Mouse (Mus musculus) 416B (cell line): ENCODE measurements around the gene Crhbp.

Source experiments
- DNase-seq: peaks from one replicate; pipeline ENCODE4 v3.0.0; 2011; ENCODE audit warnings: low read depth

The Crhbp gene

DNA sequence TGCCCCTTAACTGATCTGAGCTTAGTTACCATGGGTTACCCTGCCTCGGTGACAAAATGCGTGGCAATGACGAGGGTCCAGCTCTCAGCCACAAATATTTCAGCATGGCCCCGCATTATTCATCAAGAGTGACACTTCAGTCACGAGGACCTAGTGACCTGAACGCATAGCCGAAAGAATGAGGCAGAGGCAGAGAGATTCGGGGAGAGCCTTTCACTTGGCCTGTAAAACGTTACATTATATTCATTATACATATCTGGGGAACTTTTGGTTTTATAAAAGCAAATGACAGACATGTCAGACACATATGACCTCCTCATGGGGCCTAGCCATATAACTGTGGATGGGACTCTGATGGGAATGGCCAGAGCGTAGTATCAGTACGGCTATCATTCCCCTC lies at the start of gene Crhbp:
Crhbp (minus strand) TSS at position 101 of the 400 bp plus-strand sequence.
- no peak for DNase-seq

DNA sequence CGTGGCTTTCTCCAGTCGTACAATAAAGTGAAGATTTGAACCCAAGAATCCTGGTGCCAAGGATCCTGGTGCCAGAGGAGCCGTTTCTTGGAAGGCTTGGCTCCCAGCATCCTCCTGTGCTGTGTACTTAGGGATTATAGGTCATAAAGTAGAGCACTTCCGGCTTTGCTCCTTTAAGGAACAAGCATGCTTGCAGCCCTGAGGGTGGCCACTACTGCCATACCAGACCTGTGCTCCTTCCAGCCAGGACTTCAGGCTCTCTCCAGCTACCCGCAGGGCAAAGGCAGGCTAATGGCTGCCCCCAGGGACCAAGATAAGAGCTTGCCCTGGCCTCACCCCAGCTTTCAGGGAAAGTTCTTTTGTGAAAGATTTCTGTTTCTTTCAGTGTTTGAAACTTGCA lies 48.6 kb upstream of the Crhbp start:
- no peak for DNase-seq

DNA sequence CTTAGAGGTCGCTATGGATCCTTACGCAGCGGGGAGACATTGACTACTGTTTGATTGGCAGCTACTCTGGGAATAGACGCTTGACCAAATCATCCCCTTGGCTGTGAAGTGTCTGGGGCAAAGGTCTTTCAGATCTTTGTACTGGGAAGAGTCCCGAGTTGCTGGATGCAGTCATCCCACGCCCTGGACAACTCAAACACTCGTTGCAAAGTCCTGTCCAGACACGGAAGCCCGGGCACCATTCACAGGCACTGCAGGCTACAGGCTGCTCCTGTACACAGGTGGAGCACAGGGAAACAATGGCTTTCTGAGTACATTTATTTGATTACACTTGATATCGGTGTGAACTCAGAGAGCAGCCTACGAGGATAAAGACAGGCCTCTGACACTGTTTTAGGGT lies 46.6 kb upstream of the Crhbp start:
- no peak for DNase-seq

DNA sequence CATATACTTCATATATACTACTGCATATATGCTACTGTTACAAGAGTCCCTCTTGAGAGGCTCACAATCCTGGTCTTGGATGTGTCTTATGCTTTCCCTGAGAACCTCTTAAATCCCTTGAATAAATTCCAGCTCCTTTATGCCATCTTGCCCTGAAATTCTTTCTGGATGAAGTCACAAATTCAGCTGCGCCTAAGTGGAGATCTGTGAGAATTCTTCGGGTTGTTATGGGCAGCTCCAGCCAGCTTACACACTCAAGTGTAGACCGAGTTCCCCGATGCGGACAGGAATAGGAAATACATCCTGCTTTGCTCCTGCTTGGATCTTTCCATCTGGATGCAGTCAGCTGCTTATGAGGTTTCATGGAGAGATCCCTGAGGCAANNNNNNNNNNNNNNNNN lies 39.9 kb upstream of the Crhbp start:
- no peak for DNase-seq

DNA sequence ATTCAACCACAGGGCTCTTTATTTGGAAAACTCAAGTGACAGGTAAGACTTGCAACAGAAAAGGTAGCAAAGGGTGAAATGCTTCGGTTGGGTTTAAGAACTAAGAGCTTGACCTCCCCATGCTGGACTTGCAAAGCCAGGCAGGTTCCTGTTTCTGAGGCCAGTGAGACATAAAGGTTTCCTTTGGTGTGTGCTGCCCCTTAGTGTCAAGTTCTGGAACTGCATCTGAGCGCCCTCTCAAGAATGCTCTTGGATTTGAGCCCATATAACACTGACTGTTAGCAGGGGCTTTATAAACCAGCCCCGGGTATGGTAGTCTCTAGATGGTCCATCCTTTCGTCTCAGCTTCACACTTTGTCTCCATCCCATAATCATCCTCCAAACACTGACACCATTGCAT lies 36.7 kb upstream of the Crhbp start:
- DNase-seq: peak; percentile 83

DNA sequence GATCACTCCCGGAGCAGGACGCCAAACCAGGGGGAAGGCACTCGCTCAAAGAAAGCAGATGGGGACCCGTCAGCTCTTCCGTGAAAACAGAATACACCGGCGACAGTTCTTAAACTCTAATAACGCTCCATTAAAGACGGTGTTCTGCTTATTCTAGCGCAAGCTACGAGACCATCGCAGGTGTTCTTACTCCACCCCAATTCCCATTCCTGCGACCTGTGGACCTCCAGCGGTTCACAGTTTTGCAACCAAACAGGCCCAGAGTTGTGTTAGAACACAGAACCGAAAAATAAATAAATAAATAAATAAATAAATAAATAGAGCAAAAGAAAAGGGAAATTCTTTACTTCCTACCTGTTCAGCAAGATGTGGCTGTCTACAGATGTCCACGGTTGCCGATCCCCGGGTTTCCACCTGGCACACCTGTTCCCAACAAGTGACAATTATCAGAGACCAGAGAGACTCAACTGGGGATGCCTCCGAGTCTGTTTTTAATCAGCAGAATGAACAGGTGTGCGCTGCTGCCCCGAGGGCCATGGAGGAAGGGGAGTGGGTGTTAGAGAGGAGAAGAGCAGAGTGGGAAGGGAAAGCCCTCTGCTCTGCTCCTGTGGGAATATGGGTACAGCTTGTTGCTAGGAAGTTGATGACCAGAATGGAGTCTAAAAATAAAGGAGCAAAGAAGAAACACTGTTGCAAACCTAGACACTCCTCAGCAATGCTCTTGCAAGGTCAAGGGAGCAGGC lies 34.1 kb upstream of the Crhbp start, which contains the start of gene S100z:
S100z (minus strand) TSS at position 51 of the 743 bp plus-strand sequence.
- no peak for DNase-seq

DNA sequence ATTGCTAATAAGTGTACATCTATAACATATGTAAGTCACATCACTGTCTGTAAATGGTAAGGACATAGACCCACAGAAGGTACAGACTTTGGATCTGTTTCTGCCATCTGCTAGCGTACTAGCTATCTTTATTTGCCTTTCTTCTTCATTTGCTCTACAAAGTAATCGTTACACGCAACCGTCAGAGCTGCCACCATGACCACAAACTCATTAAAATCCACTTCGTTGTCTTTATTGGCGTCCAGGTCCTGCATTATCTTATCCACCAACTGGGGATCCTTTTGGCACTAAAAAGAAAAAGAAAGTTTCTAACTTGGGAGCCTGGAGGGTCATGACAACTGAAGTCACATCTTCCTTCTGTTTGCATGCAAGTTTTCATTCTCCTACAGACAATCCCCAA lies 32.4 kb upstream of the Crhbp start:
- DNase-seq: no peak

DNA sequence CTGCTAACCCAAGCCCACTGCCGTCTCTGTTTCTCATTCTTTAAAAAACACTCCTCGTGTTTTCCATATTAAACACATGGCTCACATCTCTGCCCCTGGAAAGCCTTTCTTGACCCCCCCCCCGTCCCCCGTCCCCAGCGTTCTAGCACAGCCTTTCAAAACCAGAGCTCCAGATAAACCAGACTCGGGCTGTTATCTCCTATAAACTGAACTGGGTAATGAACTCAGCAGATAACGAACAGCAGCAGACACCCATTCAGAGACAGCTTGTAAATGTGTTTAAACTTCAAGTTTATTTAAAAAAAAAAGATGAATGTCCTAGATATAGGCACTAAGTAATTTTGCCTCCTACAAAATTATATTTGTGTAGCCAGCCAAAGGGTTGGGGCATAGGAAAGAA lies 30.4 kb upstream of the Crhbp start:
- DNase-seq: no peak

DNA sequence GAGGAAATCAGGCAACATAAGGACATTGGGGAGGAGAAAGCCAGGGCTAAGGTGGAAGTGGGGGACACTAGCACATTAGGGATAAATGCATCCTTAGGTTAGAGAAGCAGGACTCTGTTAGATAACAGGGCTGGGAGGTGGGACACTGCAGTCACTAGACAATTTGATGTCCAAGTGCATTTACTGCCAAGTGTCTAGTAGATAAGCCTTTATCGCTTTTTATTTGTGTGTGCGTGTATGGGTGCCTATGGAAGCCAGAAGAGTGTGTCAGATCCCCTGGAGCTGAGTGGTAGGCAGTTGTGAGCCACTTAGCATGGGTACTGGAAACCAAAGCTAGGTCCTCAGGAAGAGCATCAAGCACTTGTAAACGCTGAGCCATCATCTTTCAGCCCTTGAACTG lies 29.6 kb upstream of the Crhbp start:
- DNase-seq: no peak

DNA sequence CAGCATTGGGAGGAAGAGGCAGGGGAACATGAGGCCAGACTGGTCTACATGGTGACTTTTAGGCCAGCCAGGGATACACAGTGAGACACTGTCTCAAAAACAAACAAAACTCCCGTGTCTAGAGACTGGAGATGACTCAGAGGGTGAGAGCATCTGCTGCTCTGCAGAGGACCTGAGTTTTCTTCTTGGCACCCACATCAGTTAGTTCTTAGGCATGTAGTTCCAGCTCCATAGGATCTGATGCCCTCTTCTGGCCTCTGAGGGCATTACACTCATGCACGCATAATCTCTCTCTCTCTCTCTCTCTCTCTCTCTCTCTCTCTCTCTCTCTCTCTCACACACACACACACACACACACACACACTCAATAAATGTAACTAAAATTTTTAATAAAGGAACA lies 26.2 kb upstream of the Crhbp start:
- peak; percentile 66 for DNase-seq

DNA sequence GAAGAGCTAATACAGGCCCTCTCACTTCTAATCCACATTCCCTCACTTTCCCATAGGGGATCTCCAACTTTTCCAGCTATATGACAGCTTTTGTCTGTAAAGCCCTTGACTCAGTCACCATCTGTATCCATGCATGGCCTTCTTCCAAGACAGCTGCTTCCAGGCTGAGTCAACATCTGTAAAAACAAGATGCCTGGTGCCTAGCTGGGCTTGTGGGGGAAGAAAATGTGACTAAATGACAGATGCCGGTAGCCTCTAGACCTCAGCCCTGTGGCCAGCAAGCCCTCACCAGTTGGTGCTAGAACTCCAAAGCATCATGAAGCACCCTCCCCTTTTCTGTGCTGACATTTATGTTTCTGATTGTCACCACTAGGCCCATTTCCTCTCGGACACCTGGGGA lies 6.8 kb upstream of the Crhbp start:
- peak; percentile 22 for DNase-seq

DNA sequence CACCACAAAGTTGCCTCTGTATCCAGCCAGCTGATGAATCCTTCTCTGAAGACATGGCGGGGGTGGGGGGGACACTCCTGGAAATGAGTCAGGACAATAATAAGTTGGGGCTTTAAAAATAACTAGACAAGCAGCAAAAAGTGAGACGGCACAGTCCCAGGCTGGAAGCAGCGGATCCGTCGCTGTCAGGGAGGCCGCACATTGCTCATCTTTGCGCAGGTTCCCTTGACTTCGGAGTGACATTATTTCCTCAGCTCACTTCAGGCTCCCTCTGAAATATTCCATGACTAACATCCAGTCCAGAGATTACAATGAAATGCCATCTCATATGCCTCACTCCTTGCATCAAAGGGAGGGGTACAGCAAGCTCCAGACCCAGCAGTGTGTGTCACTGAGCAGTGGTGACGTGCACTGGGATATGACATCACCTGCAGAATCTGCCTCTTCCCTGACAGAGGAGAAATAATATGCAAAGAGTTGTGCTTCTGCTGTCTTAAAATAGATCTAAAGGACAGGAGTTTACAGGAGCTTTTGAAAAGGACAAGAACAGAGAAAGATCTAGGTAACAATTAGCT lies 6.0 kb upstream of the Crhbp start:
- no peak for DNase-seq

DNA sequence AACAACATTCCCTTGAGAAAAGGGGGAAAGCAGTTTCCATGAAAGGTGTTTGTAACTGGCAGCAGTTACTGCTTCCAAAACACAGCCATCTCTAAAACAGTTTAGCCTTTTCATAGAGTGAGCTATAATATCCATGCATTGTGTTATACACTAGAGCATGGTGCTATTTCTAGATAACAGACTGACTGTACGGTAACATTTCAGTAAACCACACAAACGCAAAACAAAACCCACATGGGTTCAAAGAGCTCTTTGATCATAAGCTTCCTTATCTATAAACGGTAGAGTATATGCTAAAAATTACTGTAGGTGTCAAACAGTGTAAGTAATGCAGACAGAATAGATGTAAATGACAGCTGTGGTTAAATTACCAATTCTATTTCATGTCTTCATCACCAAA lies 5.0 kb upstream of the Crhbp start:
- DNase-seq: no peak

DNA sequence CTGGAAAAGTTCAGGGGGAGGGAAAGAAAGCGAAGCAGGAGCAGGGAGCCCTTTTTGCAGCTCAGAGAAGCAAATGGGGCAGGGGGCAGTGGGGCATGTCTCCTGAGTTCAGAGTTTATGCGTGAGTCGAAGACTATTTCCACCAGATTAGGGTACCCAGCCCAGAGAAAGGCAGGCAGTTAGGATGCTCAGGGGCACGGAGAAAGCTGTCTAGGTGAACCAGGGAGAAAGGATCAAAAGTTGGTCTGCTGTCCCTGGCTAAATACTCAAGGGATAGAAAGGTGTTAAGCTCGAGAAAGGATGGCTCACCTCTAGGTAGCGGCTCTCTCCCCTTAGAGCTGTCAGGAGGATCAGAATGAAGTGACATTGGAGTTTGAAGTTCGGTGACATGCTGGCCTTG lies 433 bp downstream of the Crhbp start:
- no peak for DNase-seq

DNA sequence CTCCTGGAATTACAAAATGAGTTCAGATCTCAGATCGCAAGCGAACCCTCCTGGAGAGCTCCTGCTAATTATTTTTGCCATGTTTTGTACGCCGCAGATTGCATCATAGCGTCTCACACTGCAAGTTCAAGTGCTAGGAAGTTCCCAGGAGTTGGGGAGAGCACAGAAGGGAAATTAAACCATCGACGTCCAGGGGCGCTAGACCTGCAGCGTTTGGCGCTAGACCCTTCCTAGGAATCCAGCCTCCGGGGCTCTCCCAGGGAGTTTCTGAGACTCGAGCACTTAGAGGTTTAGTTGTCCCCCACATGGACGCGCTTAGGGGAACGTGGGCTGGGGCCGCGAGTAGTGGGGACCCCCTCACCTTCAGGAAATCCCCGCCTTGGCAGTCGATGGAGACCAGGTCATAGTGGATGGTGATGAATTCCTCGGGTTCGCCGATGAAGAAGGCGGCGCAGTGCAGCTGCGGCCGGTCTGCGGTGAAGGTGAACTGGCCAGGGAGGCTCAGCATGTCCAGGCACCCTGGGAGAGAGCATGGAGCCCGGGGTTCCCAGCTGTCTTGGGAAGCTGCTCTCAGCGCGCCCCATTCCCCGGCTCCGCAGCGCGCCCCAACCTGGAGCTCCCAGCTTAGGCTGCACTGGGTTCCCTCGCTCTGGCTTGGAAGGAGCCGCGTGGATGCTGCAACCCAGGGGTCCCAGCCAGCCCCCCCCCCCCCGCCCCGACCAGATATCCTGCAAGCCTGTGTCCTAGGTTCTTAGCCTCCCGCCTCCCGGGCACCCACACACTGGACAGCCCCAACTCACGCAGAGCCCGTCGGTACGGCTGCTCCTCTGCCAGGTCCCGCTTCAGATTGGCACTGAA lies 1.1 kb downstream of the Crhbp start:
- DNase-seq: no peak

DNA sequence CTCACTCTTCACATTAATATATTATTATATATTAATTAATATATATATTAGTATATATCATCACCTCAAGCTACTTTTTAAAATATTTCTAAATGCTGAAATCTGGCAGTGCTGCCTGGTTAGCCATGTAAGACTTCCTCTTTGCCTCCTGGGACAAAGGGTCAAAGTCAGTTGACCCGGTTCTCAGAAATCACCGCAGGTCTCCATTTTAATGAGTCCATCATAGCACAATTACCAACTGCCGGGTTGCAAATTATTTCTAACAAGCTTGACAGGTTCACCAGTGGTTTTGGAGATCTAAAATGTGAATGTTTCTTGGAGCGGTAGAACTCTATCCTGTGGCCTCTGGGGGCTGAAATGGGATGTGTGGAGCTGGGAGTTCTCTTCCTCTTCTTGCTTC lies 1.8 kb downstream of the Crhbp start:
- no peak for DNase-seq

DNA sequence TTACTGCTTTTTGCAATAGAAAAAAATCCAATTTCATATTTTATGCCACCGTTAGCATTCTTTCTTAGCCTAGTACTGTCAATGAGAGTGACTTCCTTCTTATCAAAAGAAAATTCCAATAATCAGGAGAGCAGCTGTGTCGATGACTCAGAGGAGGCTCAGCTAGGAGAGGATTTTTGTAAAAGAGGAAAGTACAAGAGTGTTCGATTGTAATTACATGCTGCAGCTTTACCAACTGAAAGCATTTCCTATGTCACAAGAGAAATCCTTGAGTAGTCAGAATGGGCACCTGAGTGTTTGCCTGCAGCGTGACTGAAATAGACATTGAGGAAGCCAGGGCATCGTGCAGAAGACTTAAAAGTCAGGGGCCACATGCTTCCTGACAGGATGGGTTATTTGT lies 5.2 kb downstream of the Crhbp start:
- DNase-seq: no peak

DNA sequence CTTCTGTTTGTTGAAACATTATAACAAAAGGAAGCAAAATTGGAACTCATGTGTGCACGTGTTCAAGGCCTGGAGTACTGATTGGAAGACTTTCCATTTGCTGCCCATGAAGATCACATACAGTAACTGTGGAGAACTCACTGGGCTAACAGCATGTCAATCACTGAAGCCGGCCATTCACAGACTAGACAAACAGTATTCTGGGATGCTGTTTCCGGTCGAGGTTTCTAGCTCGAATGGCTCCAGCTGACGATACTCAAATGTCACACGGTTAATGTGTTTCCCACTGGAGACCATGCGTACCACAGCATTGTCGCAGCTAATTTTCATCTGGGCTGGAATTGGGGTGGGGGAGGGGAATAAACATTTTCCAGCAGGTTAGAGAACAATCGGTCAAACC lies 13.0 kb downstream of the Crhbp start:
- DNase-seq: no peak

DNA sequence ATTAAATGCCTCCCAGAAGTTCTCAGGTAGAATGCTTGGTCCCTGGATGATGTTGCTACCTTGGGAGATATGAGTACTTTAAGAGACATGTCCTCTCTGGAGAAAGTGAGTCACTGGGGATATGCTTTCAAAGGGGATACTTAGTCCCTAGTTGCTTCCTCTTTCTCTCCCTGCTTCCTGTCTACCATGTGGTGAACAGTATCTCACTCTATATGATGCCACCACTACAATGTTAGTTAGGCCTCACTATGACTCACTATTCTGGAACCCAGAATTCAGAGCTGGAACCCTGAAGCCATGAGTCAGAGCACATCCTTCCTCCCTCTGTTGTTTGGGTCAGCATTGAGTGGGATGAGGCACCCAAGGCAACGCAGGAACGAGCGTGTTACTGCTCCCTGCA lies 17.2 kb downstream of the Crhbp start:
- peak; percentile 91 for DNase-seq

DNA sequence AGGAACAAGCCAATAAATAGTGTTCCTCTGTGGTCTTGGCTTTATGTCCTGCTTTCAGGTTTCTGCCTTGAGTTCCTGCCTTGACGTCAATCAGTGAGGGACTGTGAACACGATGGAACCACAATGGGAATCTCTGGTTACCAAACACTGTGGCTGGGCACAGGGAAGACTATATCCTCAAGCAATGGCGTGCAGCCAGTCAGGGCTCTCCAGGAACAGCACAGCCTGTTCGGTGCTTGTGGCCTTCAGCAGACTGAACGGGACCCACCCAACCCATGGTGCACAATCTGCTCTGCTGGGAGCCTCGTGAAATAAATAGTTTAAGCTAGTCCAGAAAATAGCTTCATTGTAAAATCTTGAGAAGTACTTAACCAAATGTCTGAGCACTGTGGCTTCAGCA lies 18.3 kb downstream of the Crhbp start:
- DNase-seq: no peak

DNA sequence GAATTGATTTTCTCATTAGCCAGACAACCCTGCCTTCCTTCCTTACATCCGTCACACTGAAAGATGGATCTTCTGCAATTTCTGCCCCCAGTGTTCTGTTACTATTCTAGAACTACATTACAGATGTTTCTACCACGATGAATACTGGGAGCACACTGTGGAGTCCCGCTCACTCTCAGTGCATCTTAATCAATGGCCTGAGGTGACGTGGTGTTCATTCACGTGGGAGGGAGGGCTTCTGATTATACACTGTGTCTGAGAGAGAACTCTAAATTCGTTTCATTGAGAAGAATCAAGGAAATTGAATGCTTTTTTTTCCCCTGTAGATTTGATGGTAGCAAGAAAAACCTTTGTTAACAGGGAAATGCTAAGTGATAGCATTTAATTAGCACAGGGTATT lies 19.2 kb downstream of the Crhbp start:
- DNase-seq: no peak

DNA sequence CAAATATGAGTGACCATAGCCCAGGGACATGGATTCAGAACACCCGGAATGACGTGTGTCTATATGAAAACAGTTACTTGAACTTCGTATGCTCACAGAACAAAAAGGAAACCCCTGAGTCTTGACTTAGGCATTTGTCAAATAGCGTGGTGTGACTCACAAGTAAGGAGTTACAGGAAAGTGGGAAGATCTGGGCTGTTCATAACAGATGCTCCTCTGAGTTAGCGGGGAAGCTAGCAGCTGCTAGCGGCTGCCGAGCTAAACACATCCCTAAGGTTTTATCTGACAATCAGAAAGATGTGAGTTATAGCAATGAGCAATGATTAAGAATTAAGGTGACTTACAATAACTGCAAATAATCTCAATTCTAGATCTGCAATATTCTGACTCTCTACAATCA lies 19.8 kb downstream of the Crhbp start:
- no peak for DNase-seq

DNA sequence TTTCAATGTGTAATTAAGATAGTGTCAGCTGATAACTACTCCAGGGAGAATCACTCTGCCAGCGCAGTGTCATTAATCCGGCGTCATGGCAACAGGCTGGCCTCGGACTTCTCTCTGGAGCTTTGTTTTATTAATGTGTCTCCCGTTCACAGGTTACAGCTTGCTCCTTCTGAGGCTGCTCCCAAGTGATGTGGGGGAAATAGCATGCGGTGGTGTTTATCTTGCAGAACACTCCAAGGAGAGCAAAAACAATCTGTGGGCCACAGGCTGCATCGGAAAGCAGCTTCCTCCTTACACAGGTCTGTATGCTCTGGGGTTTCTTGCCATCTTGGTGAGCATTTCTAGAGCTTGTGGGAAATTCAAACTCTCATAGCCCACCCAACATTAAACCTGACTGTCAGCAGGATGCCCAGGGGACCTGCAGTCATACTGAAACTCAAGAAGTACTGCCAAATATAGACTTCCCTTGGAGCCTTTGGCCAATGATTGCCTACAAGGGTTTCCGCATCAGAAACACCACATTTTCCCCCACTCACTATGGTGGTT lies 25.4 kb downstream of the Crhbp start:
- DNase-seq: peak; percentile 17
